Mouse (Mus musculus) CH12.LX (cell line): ENCODE data around the gene Ovca2. TPM values are rescaled to one million over a fixed set of nuclear protein-coding genes. Genes with fewer than 3 reads are reported as not detected.
A peak's percentile ranks its signal among the peaks of the same experiment; 100 is the strongest.

Source experiments
- DNase-seq: peaks from one replicate; pipeline ENCODE4 v3.0.0-alpha.2; 2013; ENCODE audit errors: extremely low read depth
- H3K27ac ChIP-seq: 2 replicates; pipeline ENCODE4 v1.5.1; 2012; ENCODE audit warnings: low read depth, mild to moderate bottlenecking, control low read depth, moderate library complexity; ENCODE audit not compliant: insufficient read depth
- H3K27me3 ChIP-seq: replicated peaks from 2 replicates; pipeline ENCODE3; 2012; ENCODE audit warnings: inconsistent platforms
- H3K36me3 ChIP-seq, 2 experiments: replicated peaks in 1 of 2; 2 replicates each; pipeline versions ENCODE3 to v1.6.1; 2012; ENCODE audit warnings: inconsistent platforms in 1 of 2, low read length in 1 of 2, mild to moderate bottlenecking in 1 of 2, mixed read lengths in 1 of 2, moderate library complexity in 1 of 2; ENCODE audit not compliant: control insufficient read depth in 1 of 2, insufficient read depth in 1 of 2
- H3K4me1 ChIP-seq, 2 experiments: 2 replicates each; pipeline ENCODE4 v1.6.1; 2012; ENCODE audit warnings: inconsistent platforms in 1 of 2, moderate library complexity in 1 of 2; ENCODE audit not compliant: insufficient read depth in 2 of 2, control insufficient read depth in 1 of 2
- H3K4me2 ChIP-seq: 2 replicates; pipeline ENCODE4 v1.6.1; 2012; ENCODE audit warnings: low read depth, mild to moderate bottlenecking, control low read depth; ENCODE audit not compliant: poor library complexity, insufficient read depth, severe bottlenecking
- H3K4me3 ChIP-seq, 3 experiments: fragments of 150-350 bp in 1 of 3; sonication (generic) in 1 of 3; replicated peaks in 1 of 3; 2 replicates each; pipeline versions ENCODE3 to v1.5.1; 2011 to 2012; ENCODE audit warnings: low read depth in 2 of 3, low read length in 2 of 3, mild to moderate bottlenecking in 2 of 3, moderate library complexity in 2 of 3, control low read depth in 1 of 3, improper control_type of control experiment in 1 of 3, inconsistent platforms in 1 of 3, mixed read lengths in 1 of 3; ENCODE audit not compliant: poor library complexity in 1 of 3
- H3K79me2 ChIP-seq: replicated peaks from 2 replicates; pipeline ENCODE4 v1.6.1; 2012; ENCODE audit warnings: mild to moderate bottlenecking, moderate library complexity; ENCODE audit not compliant: control insufficient read depth, poor library complexity, insufficient read depth, severe bottlenecking; ENCODE audit errors: extremely low read depth
- H3K9ac ChIP-seq: 2 replicates; pipeline ENCODE4 v1.6.1; 2012; ENCODE audit warnings: low read depth, mild to moderate bottlenecking, control low read depth, moderate library complexity; ENCODE audit not compliant: insufficient read depth
- H3K9me3 ChIP-seq: replicated peaks from 2 replicates; pipeline ENCODE3; 2012; ENCODE audit warnings: low read length, inconsistent platforms, mixed read lengths
- BHLHE40 ChIP-seq: IDR thresholded peaks from 2 replicates; pipeline ENCODE4 v1.6.1; 2011; ENCODE audit warnings: mild to moderate bottlenecking, low read depth, low read length, improper control_type of control experiment
- CHD1 ChIP-seq: IDR thresholded peaks from 2 replicates; pipeline ENCODE4 v1.6.1; 2012; ENCODE audit warnings: low read depth, low read length, improper control_type of control experiment, inconsistent platforms
- CHD2 ChIP-seq: IDR thresholded peaks from 2 replicates; pipeline ENCODE4 v1.6.1; 2011; ENCODE audit warnings: low read length, improper control_type of control experiment
- CTCF ChIP-seq, 2 experiments: IDR thresholded peaks in 1 of 2; conservative IDR thresholded peaks in 1 of 2; 2 replicates each; pipeline ENCODE4 v1.5.1; 2011 to 2012; ENCODE audit warnings: low read depth in 2 of 2, low read length in 2 of 2, improper control_type of control experiment in 1 of 2, inconsistent platforms in 1 of 2, mild to moderate bottlenecking in 1 of 2, moderate library complexity in 1 of 2
- E2F4 ChIP-seq: IDR thresholded peaks from 2 replicates; pipeline ENCODE4 v1.6.1; 2011; ENCODE audit warnings: low read depth, low read length, improper control_type of control experiment; ENCODE audit not compliant: insufficient replicate concordance
- ELF1 ChIP-seq: IDR thresholded peaks from 2 replicates; pipeline ENCODE4 v1.6.1; 2014; ENCODE audit warnings: low read depth, mild to moderate bottlenecking, inconsistent platforms, low read length, improper control_type of control experiment
- EP300 ChIP-seq: IDR thresholded peaks from 2 replicates; pipeline ENCODE4 v1.6.1; 2011; ENCODE audit warnings: low read length, improper control_type of control experiment
- ETS1 ChIP-seq: conservative IDR thresholded peaks from 2 replicates; pipeline ENCODE4 v1.6.1; 2012; ENCODE audit warnings: low read depth, mild to moderate bottlenecking, inconsistent platforms, low read length, improper control_type of control experiment, moderate library complexity
- GABPA ChIP-seq: IDR thresholded peaks from 2 replicates; pipeline ENCODE4 v1.6.1; 2012; ENCODE audit warnings: low read depth, low read length, improper control_type of control experiment, inconsistent platforms; ENCODE audit not compliant: insufficient replicate concordance
- HCFC1 ChIP-seq: IDR thresholded peaks from 2 replicates; pipeline ENCODE4 v1.6.1; 2012; ENCODE audit warnings: low read depth, mild to moderate bottlenecking, inconsistent platforms, low read length, improper control_type of control experiment
- IRF4 ChIP-seq: IDR thresholded peaks from 2 replicates; pipeline ENCODE4 v1.6.1; 2014; ENCODE audit warnings: low read depth, mild to moderate bottlenecking, inconsistent platforms, low read length, improper control_type of control experiment
- JUN ChIP-seq: IDR thresholded peaks from 2 replicates; pipeline ENCODE4 v1.6.1; 2011; ENCODE audit warnings: low read depth, mild to moderate bottlenecking, low read length, improper control_type of control experiment, moderate library complexity; ENCODE audit not compliant: insufficient read depth
- JUND ChIP-seq: conservative IDR thresholded peaks from 2 replicates; pipeline ENCODE4 v1.6.1; 2011; ENCODE audit warnings: low read depth, low read length, improper control_type of control experiment
- KAT2A ChIP-seq: IDR thresholded peaks from 2 replicates; pipeline ENCODE4 v1.6.1; 2012; ENCODE audit warnings: low read length, improper control_type of control experiment, inconsistent platforms; ENCODE audit not compliant: insufficient replicate concordance
- MAFK ChIP-seq: IDR thresholded peaks from 2 replicates; pipeline ENCODE4 v1.6.1; 2011; ENCODE audit warnings: low read length, improper control_type of control experiment; ENCODE audit not compliant: insufficient replicate concordance
- MAX ChIP-seq: IDR thresholded peaks from 2 replicates; pipeline ENCODE4 v1.6.1; 2011; ENCODE audit warnings: low read length, improper control_type of control experiment
- MAZ ChIP-seq: IDR thresholded peaks from 2 replicates; pipeline ENCODE4 v1.6.1; 2012; ENCODE audit warnings: low read depth, mild to moderate bottlenecking, inconsistent platforms, low read length, improper control_type of control experiment, moderate library complexity
- MEF2A ChIP-seq: IDR thresholded peaks from 2 replicates; pipeline ENCODE4 v1.6.1; 2014; ENCODE audit warnings: low read depth, mild to moderate bottlenecking, inconsistent platforms, low read length, improper control_type of control experiment, borderline replicate concordance
- MXI1 ChIP-seq: IDR thresholded peaks from 2 replicates; pipeline ENCODE4 v1.6.1; 2011; ENCODE audit warnings: mild to moderate bottlenecking, low read depth, low read length, improper control_type of control experiment
- MYC ChIP-seq: IDR thresholded peaks from 2 replicates; pipeline ENCODE4 v1.6.1; 2011; ENCODE audit warnings: low read depth, mild to moderate bottlenecking, improper control_type of control experiment, low read length
- NELFE ChIP-seq: IDR thresholded peaks from 2 replicates; pipeline ENCODE4 v1.6.1; 2011; ENCODE audit warnings: low read depth, low read length, improper control_type of control experiment
- NRF1 ChIP-seq: IDR thresholded peaks from 2 replicates; pipeline ENCODE4 v1.6.1; 2014; ENCODE audit warnings: low read depth, mild to moderate bottlenecking, inconsistent platforms, low read length, improper control_type of control experiment, moderate library complexity
- PAX5 ChIP-seq: IDR thresholded peaks from 2 replicates; pipeline ENCODE4 v1.6.1; 2012; ENCODE audit warnings: low read length, inconsistent platforms, mixed read lengths
- POLR2A ChIP-seq: IDR thresholded peaks from 2 replicates; pipeline ENCODE4 v1.6.1; 2011; ENCODE audit warnings: low read depth, mild to moderate bottlenecking, improper control_type of control experiment, low read length
- POLR2AphosphoS2 ChIP-seq: IDR thresholded peaks from 2 replicates; pipeline ENCODE4 v1.6.1; 2011; ENCODE audit warnings: low read depth, low read length, improper control_type of control experiment
- RAD21 ChIP-seq: IDR thresholded peaks from 2 replicates; pipeline ENCODE4 v1.6.1; 2011; ENCODE audit warnings: low read depth, mild to moderate bottlenecking, low read length, improper control_type of control experiment, moderate library complexity
- RCOR1 ChIP-seq: conservative IDR thresholded peaks from 2 replicates; pipeline ENCODE4 v1.6.1; 2012; ENCODE audit warnings: low read depth, mild to moderate bottlenecking, inconsistent platforms, low read length, improper control_type of control experiment
- SIN3A ChIP-seq: IDR thresholded peaks from 2 replicates; pipeline ENCODE4 v1.6.1; 2012; ENCODE audit warnings: low read length, improper control_type of control experiment, inconsistent platforms
- SMC3 ChIP-seq: IDR thresholded peaks from 2 replicates; pipeline ENCODE4 v1.6.1; 2011; ENCODE audit warnings: low read depth, low read length, improper control_type of control experiment
- TBP ChIP-seq: conservative IDR thresholded peaks from 2 replicates; pipeline ENCODE4 v1.6.1; 2011; ENCODE audit warnings: low read depth, low read length, improper control_type of control experiment
- TCF12 ChIP-seq: IDR thresholded peaks from 2 replicates; pipeline ENCODE4 v1.6.1; 2014; ENCODE audit warnings: low read depth, mild to moderate bottlenecking, inconsistent platforms, low read length, improper control_type of control experiment
- UBTF ChIP-seq: IDR thresholded peaks from 2 replicates; pipeline ENCODE4 v1.6.1; 2012; ENCODE audit warnings: low read depth, mild to moderate bottlenecking, inconsistent platforms, low read length, improper control_type of control experiment, moderate library complexity
- USF1 ChIP-seq: IDR thresholded peaks from 2 replicates; pipeline ENCODE4 v1.6.1; 2014; ENCODE audit warnings: low read depth, mild to moderate bottlenecking, inconsistent platforms, low read length, improper control_type of control experiment
- USF2 ChIP-seq: conservative IDR thresholded peaks from 2 replicates; pipeline ENCODE4 v1.6.1; 2011; ENCODE audit warnings: low read depth, low read length, improper control_type of control experiment
- ZC3H11A ChIP-seq: IDR thresholded peaks from 2 replicates; pipeline ENCODE4 v1.6.1; 2012; ENCODE audit warnings: low read depth, mild to moderate bottlenecking, inconsistent platforms, low read length, improper control_type of control experiment
- ZKSCAN1 ChIP-seq: IDR thresholded peaks from 2 replicates; pipeline ENCODE4 v1.6.1; 2012; ENCODE audit warnings: low read depth, inconsistent platforms, low read length, improper control_type of control experiment, borderline replicate concordance
- ZMIZ1 ChIP-seq: IDR thresholded peaks from 2 replicates; pipeline ENCODE4 v1.6.1; 2012; ENCODE audit warnings: low read depth, mild to moderate bottlenecking, inconsistent platforms, low read length, improper control_type of control experiment
- ZNF384 ChIP-seq: IDR thresholded peaks from 2 replicates; pipeline ENCODE4 v1.6.1; 2012; ENCODE audit warnings: low read depth, low read length, improper control_type of control experiment, inconsistent platforms
- dilution Hi-C: fragments of 300-500 bp; cut with MboI; formaldehyde crosslinking; loops from 2 replicates; pipeline ENCODE4 v1.14.3; 2020; ENCODE audit warnings: low sequenced_read_pairs; ENCODE audit not compliant: extremely low pct_unique_long_range_greater_than_20kb, extremely low pct_ligation_motif_present
- in situ Hi-C: fragments of 300-500 bp; cut with MboI; formaldehyde crosslinking; loops from 3 replicates; pipeline ENCODE4 v1.14.3; 2019; ENCODE audit warnings: low sequenced_read_pairs, low pct_ligation_motif_present, low pct_unique_long_range_greater_than_20kb, mixed read lengths
- polyA plus RNA-seq: library from polyadenylated mRNA; unstranded; fragments of >175 nt; gene quantifications from 2 replicates; pipeline ENCODE4 v1.2.1, GENCODE M21; 2012; ENCODE audit warnings: low read depth; ENCODE audit not compliant: insufficient read length
- total RNA-seq, 2 experiments: library from RNA; depleted of rRNA; stranded (reverse); fragments of 300-350 nt in 1 of 2; fragments of >200 nt in 1 of 2; gene quantifications; 2 replicates each; pipeline ENCODE4 v1.2.3; 2012 to 2014

Gene Ovca2
- total and polyA plus RNA-seq, 3 experiments = 20.7 to 86.9 (median 32.1) TPM

DNA sequence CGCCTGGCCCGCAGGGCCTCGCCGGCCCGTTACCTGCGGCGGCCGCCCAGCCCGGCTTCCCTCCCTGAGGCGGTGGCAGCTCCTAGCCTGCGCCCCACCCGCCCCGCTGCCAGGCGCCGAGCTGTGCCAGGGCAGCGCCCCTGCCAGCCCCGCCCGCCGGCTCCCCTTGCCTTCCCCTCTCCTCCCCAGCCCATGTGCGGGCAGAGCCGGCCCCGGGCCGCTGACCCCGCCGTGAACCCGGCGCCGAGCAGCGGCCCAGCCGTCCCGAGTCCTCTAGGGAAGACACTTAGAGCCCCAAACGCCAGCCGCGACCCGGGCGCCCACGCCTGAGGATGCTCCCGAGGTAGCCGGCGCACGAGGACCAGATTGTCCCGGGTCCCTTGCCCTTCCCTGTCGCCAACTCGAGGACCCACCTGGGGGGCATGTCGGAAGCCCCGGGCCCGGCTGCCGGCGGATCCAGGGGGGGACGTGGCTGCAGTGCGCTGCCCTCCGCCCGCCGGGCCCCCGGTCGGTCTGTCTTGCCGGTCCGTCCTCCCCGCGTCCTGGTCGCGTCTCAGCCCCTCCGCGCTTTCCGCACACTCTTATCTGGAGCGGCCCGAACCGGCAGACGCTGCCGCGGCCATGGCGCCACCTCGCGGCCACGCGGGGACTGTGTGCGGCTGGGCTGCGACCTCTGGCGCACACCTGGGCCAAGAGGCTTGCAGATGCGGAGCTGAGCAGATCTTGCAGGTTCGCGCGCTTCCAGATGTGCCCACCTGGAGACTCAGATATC, 9.9 kb downstream of the Ovca2 start:
- dilution Hi-C loops = no loop called here
- H3K4me2 ChIP-seq = peak overlapping the region; percentile 90
- in situ Hi-C loops = loop anchor here (25.0 kb wide), 1 partner anchor 531 kb away; the partner anchor contains the start of gene Cluh
- H3K27ac ChIP-seq = peak overlapping the region; percentile 29
- H3K27me3 ChIP-seq = peaks cover 30% of the 10 kb centered on the region
- TF ChIP-seq USF1 = no peak
- TF ChIP-seq TBP = no peak
- TF ChIP-seq ZKSCAN1 = no peak
- TF ChIP-seq MAX = peak; percentile 76
- peak; percentile 80 for TF ChIP-seq SIN3A
- TF ChIP-seq RCOR1 = peak; percentile 52; the same call in 1 of the 2 replicates
- peak; percentile 65; the same call in 1 of the 2 replicates for TF ChIP-seq NELFE
- TF ChIP-seq MYC = 0 out of 2 replicates have a peak, but pooled peaks have one; percentile 15
- no peak for TF ChIP-seq JUN
- peak; percentile 57 for TF ChIP-seq NRF1
- peak; percentile 29; the same call in 1 of the 2 replicates for TF ChIP-seq MAZ
- no peak for TF ChIP-seq ZMIZ1
- TF ChIP-seq POLR2A = peak; percentile 64; the same call in 1 of the 2 replicates
- TF ChIP-seq HCFC1 = peak; percentile 59
- TF ChIP-seq SMC3 = peak; percentile 99
- TF ChIP-seq RAD21 = peak; percentile 94
- TF ChIP-seq ZC3H11A = peak; percentile 71
- no peak for TF ChIP-seq MAFK
- TF ChIP-seq ELF1 = peak; percentile 57
- no peak; the same call in 1 of the 2 replicates for TF ChIP-seq CHD2
- TF ChIP-seq CTCF (conservative IDR thresholded peaks at IDR 0.05 in 1 of 2, IDR thresholded peaks at IDR 0.05 in 1 of 2; ENCODE audit: low read depth in 2 of 2, low read length in 2 of 2) = peak in 1 of 2 experiments; percentile 99; a peak in 2 of 4 replicates
- TF ChIP-seq BHLHE40 = peak; percentile 41; the same call in 1 of the 2 replicates
- TF ChIP-seq ZNF384 = no peak
- no peak for TF ChIP-seq GABPA
- peak; percentile 80 for TF ChIP-seq MEF2A
- peak; percentile 96 for TF ChIP-seq TCF12
- no peak for TF ChIP-seq POLR2AphosphoS2
- TF ChIP-seq PAX5 = no peak
- TF ChIP-seq UBTF = peak; percentile 98; the same call in 1 of the 2 replicates
- TF ChIP-seq E2F4 = no peak
- TF ChIP-seq CHD1 = peak; percentile 62; the same call in 1 of the 2 replicates
- TF ChIP-seq MXI1 = peak; percentile 72
- TF ChIP-seq ETS1 = no peak
- TF ChIP-seq JUND = no peak
- no peak for TF ChIP-seq KAT2A
- no peak for TF ChIP-seq EP300
- peak; percentile 59; the same call in 1 of the 2 replicates for TF ChIP-seq IRF4
- no peak for TF ChIP-seq USF2
- H3K9ac ChIP-seq = peak overlapping the region; percentile 85
- H3K4me1 ChIP-seq = peaks cover 16 to 55% of the 10 kb centered on the region in 2 experiments
- H3K79me2 ChIP-seq = no peaks in the 10 kb centered on the region; the same call in 1 of the 2 replicates
- peak overlapping the region; percentile 61 to 74 (median 71) for H3K4me3 ChIP-seq
- H3K36me3 ChIP-seq = peaks cover 32 to 36% of the 10 kb centered on the region in 2 experiments
- peaks cover 29% of the 10 kb centered on the region for H3K9me3 ChIP-seq
- DNase-seq = peak; percentile 87
